ENCODE assay signal across 16 mouse cellular contexts in the genomic region with DNA sequence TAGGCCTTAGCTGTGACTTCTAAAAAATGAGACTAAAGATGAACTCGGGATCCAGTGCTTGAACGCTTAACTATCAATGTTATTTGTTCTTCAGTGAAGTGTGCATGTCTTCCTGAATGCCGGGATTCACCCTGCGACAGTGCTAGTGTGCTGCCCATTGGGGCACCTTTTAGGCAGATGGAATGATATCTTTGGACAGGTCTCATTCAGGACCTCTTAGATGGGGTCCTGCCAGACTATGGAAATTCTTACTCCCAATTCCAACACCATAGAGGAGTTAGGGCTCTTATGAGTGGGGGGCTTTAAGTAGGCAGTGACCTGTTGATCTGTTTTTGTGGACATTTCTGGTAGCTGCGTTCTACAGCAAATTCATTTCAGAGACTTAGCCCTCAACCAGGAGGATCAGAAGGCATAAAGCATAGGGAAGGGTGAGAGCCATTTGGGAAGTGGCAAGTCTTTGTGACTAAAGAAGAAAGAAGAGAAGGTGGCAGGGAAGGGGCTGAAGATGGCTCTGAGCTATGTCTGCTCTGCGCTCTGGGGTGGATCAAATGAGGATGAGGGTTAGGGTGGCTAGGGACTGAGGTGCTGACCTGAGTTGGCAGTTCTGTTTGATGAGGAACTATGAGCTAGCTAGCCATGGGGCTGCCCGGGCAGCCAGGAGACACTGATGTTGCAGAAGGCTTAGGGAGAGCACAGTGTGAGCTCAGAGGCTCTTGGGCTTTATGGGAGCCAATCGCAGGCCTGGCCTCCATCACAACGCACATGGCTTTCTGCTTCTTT. TPM values are rescaled to one million over a fixed set of nuclear protein-coding genes. Genes with fewer than 3 reads are reported as not detected.
DNase-seq lines count a peak whose midpoint lies in the region; ATAC-seq and TF ChIP-seq lines count a peak whose summit lies in the region.
"Had no signal": no experiment of that assay in that cellular context is flagged by ENCODE, and none has a peak within 500 bp of the region (broad histone marks: within the 10 kb centered on the region; RNA-seq: fewer than 3 reads in every experiment).

No protein-coding gene starts in this region.

- H3K9ac ChIP-seq in hindbrain, postnatal 0 days (replicated peaks; ENCODE audit: low read length): no peak overlapping the region
- H3K9ac ChIP-seq in midbrain, embryonic 11.5 days (ENCODE audit: low read length): no peak overlapping the region
- no peak overlapping the region for H3K9ac ChIP-seq in midbrain, embryonic 15.5 days
- no peak overlapping the region for H3K9ac ChIP-seq in embryonic facial prominence, embryonic 14.5 days (ENCODE audit: low read depth, low read length)
- no peak overlapping the region for H3K9ac ChIP-seq in stomach, postnatal 0 days (ENCODE audit: low read length)

- 91% methylated on average over 9 of the region's 9 CpGs for WGBS in hindbrain, embryonic 10.5 days
- 90% methylated on average over 9 of the region's 9 CpGs for WGBS in hindbrain, postnatal 0 days
- 91% methylated on average over 9 of the region's 9 CpGs for WGBS in midbrain, embryonic 11.5 days
- 90% methylated on average over 9 of the region's 9 CpGs for WGBS in midbrain, embryonic 15.5 days
- WGBS in embryonic facial prominence, embryonic 14.5 days: 85% methylated on average over 9 of the region's 9 CpGs
- WGBS in stomach, postnatal 0 days: 86% methylated on average over 9 of the region's 9 CpGs

- no peaks in the 10 kb centered on the region for H3K27me3 ChIP-seq in hindbrain, embryonic 10.5 days (ENCODE audit: insufficient read depth, poor library complexity, severe bottlenecking)
- no peaks in the 10 kb centered on the region for H3K27me3 ChIP-seq in hindbrain, postnatal 0 days (ENCODE audit: insufficient read depth, low read length)
- H3K27me3 ChIP-seq in midbrain, embryonic 11.5 days (ENCODE audit: control insufficient read depth, insufficient read depth, low read length): no peaks in the 10 kb centered on the region
- H3K27me3 ChIP-seq in midbrain, embryonic 15.5 days (replicated peaks): no peaks in the 10 kb centered on the region
- no peaks in the 10 kb centered on the region for H3K27me3 ChIP-seq in embryonic facial prominence, embryonic 14.5 days (replicated peaks; ENCODE audit: control insufficient read depth, insufficient read depth, low read length)
- H3K27me3 ChIP-seq in stomach, postnatal 0 days (ENCODE audit: control insufficient read depth, insufficient read depth, low read length): no peaks in the 10 kb centered on the region

- no peak for TF ChIP-seq CTCF in hindbrain, postnatal 0 days (IDR thresholded peaks at IDR 0.05; ENCODE audit: low read depth)
- no peak for TF ChIP-seq CTCF in stomach, postnatal 0 days (IDR thresholded peaks at IDR 0.05; ENCODE audit: low read depth)

- H3K36me3 ChIP-seq in hindbrain, embryonic 10.5 days: no peaks in the 10 kb centered on the region
- no peaks in the 10 kb centered on the region for H3K36me3 ChIP-seq in hindbrain, postnatal 0 days (ENCODE audit: insufficient read depth, low read length)
- H3K36me3 ChIP-seq in midbrain, embryonic 11.5 days (ENCODE audit: control insufficient read depth, insufficient read depth, low read length): no peaks in the 10 kb centered on the region
- H3K36me3 ChIP-seq in midbrain, embryonic 15.5 days (replicated peaks): no peaks in the 10 kb centered on the region
- no peaks in the 10 kb centered on the region for H3K36me3 ChIP-seq in embryonic facial prominence, embryonic 14.5 days (ENCODE audit: control insufficient read depth, insufficient read depth, low read length)
- H3K36me3 ChIP-seq in stomach, postnatal 0 days (ENCODE audit: control insufficient read depth, insufficient read depth, low read length): no peaks in the 10 kb centered on the region

- peak overlapping the region; percentile 81 for H3K27ac ChIP-seq in hindbrain, embryonic 10.5 days
- H3K27ac ChIP-seq in hindbrain, postnatal 0 days: no peak overlapping the region
- no peak overlapping the region for H3K27ac ChIP-seq in midbrain, embryonic 11.5 days (ENCODE audit: low read depth, low read length)
- H3K27ac ChIP-seq in midbrain, embryonic 15.5 days: no peak overlapping the region
- H3K27ac ChIP-seq in embryonic facial prominence, embryonic 14.5 days (replicated peaks; ENCODE audit: low read depth, low read length): peak overlapping the region; percentile 33; the same call in 1 of the 2 replicates
- peak overlapping the region; percentile 73 for H3K27ac ChIP-seq in stomach, postnatal 0 days (replicated peaks)

- H3K4me1 ChIP-seq in hindbrain, embryonic 10.5 days (replicated peaks): peaks cover 27% of the 10 kb centered on the region
- H3K4me1 ChIP-seq in hindbrain, postnatal 0 days (ENCODE audit: insufficient read depth, low read length): peaks cover 6% of the 10 kb centered on the region; the same call in 1 of the 2 replicates
- H3K4me1 ChIP-seq in midbrain, embryonic 11.5 days (ENCODE audit: control insufficient read depth, insufficient read depth, low read length): no peaks in the 10 kb centered on the region
- H3K4me1 ChIP-seq in midbrain, embryonic 15.5 days: no peaks in the 10 kb centered on the region
- 0 out of 2 replicates have a peak, but pooled peaks cover 5% of the 10 kb centered on the region for H3K4me1 ChIP-seq in embryonic facial prominence, embryonic 14.5 days (ENCODE audit: control insufficient read depth, insufficient read depth, low read length)
- 0 out of 2 replicates have a peak, but pooled peaks cover 7% of the 10 kb centered on the region for H3K4me1 ChIP-seq in stomach, postnatal 0 days (replicated peaks; ENCODE audit: control insufficient read depth, insufficient read depth)

- intact Hi-C loops in gastrocnemius, postnatal 14 days (cut with DNase I; ENCODE audit: low total_unique reads): no loop called here

- no peak for TF ChIP-seq EP300 in stomach, postnatal 0 days (optimal IDR thresholded peaks at IDR 0.05)

- no peaks in the 10 kb centered on the region for H3K9me3 ChIP-seq in hindbrain, embryonic 10.5 days
- no peaks in the 10 kb centered on the region for H3K9me3 ChIP-seq in hindbrain, postnatal 0 days (ENCODE audit: low read length)
- H3K9me3 ChIP-seq in midbrain, embryonic 11.5 days (ENCODE audit: control insufficient read depth, low read length): no peaks in the 10 kb centered on the region
- H3K9me3 ChIP-seq in midbrain, embryonic 15.5 days: no peaks in the 10 kb centered on the region
- H3K9me3 ChIP-seq in embryonic facial prominence, embryonic 14.5 days (ENCODE audit: control insufficient read depth, low read length): no peaks in the 10 kb centered on the region
- H3K9me3 ChIP-seq in stomach, postnatal 0 days (ENCODE audit: control insufficient read depth, low read length): no peaks in the 10 kb centered on the region

- no peak overlapping the region for H3K4me3 ChIP-seq in hindbrain, embryonic 10.5 days
- H3K4me3 ChIP-seq in hindbrain, postnatal 0 days (ENCODE audit: low read length): no peak overlapping the region
- H3K4me3 ChIP-seq in midbrain, embryonic 11.5 days (ENCODE audit: low read depth, low read length): no peak overlapping the region
- H3K4me3 ChIP-seq in midbrain, embryonic 15.5 days: no peak overlapping the region
- no peak overlapping the region for H3K4me3 ChIP-seq in embryonic facial prominence, embryonic 14.5 days (ENCODE audit: low read depth, low read length)
- H3K4me3 ChIP-seq in stomach, postnatal 0 days (ENCODE audit: low read depth, low read length): no peak overlapping the region

- ATAC-seq in hindbrain, postnatal 0 days: no peak
- ATAC-seq in midbrain, embryonic 11.5 days (ENCODE audit: low FRiP score): no peak
- no peak for ATAC-seq in midbrain, embryonic 15.5 days (replicated peaks)
- ATAC-seq in embryonic facial prominence, embryonic 14.5 days (ENCODE audit: low read depth): no peak
- ATAC-seq in stomach, postnatal 0 days (ENCODE audit: low FRiP score, low TSS enrichment): no peak
- ATAC-seq: CD4-positive, CD25-positive, alpha-beta regulatory T cell, adult 4 months; forebrain, embryonic 14.5 days had no signal

- DNase-seq in hindbrain, embryonic 10.5 days (ENCODE audit: low spot score): no peak
- DNase-seq in hindbrain, postnatal 0 days (ENCODE audit: low spot score): no peak
- peak; percentile 53 for DNase-seq in midbrain, embryonic 11.5 days (ENCODE audit: low spot score, missing footprints)
- no peak for DNase-seq in embryonic facial prominence, embryonic 14.5 days (ENCODE audit: low spot score)
- DNase-seq in stomach, postnatal 0 days (ENCODE audit: low spot score): peak; percentile 11
- DNase-seq in gastrocnemius, postnatal 14 days: no peak
- DNase-seq: adrenal gland, postnatal 14 days; cerebellum, adult 11 months; gastrocnemius, postnatal 10 days; thymus, postnatal 25 days had no signal

- no peak overlapping the region for H3K4me2 ChIP-seq in hindbrain, postnatal 0 days (ENCODE audit: low read depth, low read length)
- H3K4me2 ChIP-seq in midbrain, embryonic 11.5 days: no peak overlapping the region
- H3K4me2 ChIP-seq in midbrain, embryonic 15.5 days: no peak overlapping the region
- no peak overlapping the region for H3K4me2 ChIP-seq in embryonic facial prominence, embryonic 14.5 days (ENCODE audit: low read depth, low read length)
- no peak overlapping the region for H3K4me2 ChIP-seq in stomach, postnatal 0 days (replicated peaks; ENCODE audit: low read depth)

RNA-seq across cellular contexts. Expression of gene Cxcl17, which starts 21.3 kb away (rescaled TPM):
- 0.45 and 0.63 TPM in 2 replicates for polyA plus RNA-seq in hindbrain, embryonic 10.5 days (2016; fragmentation: Nextera tagmentation; extraction: Ambion mirVana)
- total RNA-seq in hindbrain, postnatal 0 days (2014; rRNA removed): not detected in 2 replicates
- polyA plus RNA-seq in hindbrain, postnatal 0 days (2015; fragmentation: Nextera tagmentation; extraction: Ambion mirVana): 0.66 and 0.82 TPM in 2 replicates
- 0.18 and 0.22 TPM in 2 replicates for polyA plus RNA-seq in midbrain, embryonic 11.5 days (2014; fragmentation: Nextera tagmentation; extraction: Ambion mirVana)
- polyA plus RNA-seq in midbrain, embryonic 15.5 days (2015; fragmentation: Nextera tagmentation; extraction: Ambion mirVana): 0.79 and 0.93 TPM in 2 replicates
- polyA plus RNA-seq in embryonic facial prominence, embryonic 14.5 days (2014; fragmentation: Nextera tagmentation; extraction: Ambion mirVana): 0.85 and 1.9 TPM in 2 replicates
- 6.8 and 8.8 TPM in 2 replicates for polyA plus RNA-seq in stomach, postnatal 0 days (2015; fragmentation: Nextera tagmentation; extraction: Ambion mirVana)
- total RNA-seq in gastrocnemius, postnatal 14 days (2021): not detected
- total RNA-seq: adrenal gland, postnatal 14 days; gastrocnemius, postnatal 10 days; heart, postnatal 36 days had no signal
- polyA plus RNA-seq: CD4-positive, CD25-positive, alpha-beta regulatory T cell, adult 4 months; embryonic facial prominence, embryonic 11.5 days; forebrain, embryonic 14.5 days; limb, embryonic 14.5 days had no signal

RNA-seq across cellular contexts. Expression of gene Lipe, which starts 35.5 kb away (rescaled TPM):
- 6.0 and 8.6 TPM in 2 replicates for polyA plus RNA-seq in hindbrain, embryonic 10.5 days (2016; fragmentation: Nextera tagmentation; extraction: Ambion mirVana)
- 9.6 and 18.7 TPM in 2 replicates for total RNA-seq in hindbrain, postnatal 0 days (2014; rRNA removed)
- 7.8 and 9.1 TPM in 2 replicates for polyA plus RNA-seq in hindbrain, postnatal 0 days (2015; fragmentation: Nextera tagmentation; extraction: Ambion mirVana)
- polyA plus RNA-seq in midbrain, embryonic 11.5 days (2014; fragmentation: Nextera tagmentation; extraction: Ambion mirVana): 1.7 and 2.3 TPM in 2 replicates
- 10.5 and 12.7 TPM in 2 replicates for polyA plus RNA-seq in midbrain, embryonic 15.5 days (2015; fragmentation: Nextera tagmentation; extraction: Ambion mirVana)
- polyA plus RNA-seq in embryonic facial prominence, embryonic 14.5 days (2014; fragmentation: Nextera tagmentation; extraction: Ambion mirVana): 4.2 and 4.9 TPM in 2 replicates
- polyA plus RNA-seq in stomach, postnatal 0 days (2015; fragmentation: Nextera tagmentation; extraction: Ambion mirVana): 10.3 and 12.5 TPM in 2 replicates
- 10 to 100 TPM; 11.4 to 18.8 TPM for total RNA-seq in gastrocnemius, postnatal 14 days (2021)

RNA-seq across cellular contexts. Expression of gene Ceacam1, which starts 43.4 kb away (rescaled TPM):
- polyA plus RNA-seq in hindbrain, embryonic 10.5 days (2016; fragmentation: Nextera tagmentation; extraction: Ambion mirVana): 0.92 and 2.2 TPM in 2 replicates
- 0.32 and 1.2 TPM in 2 replicates for total RNA-seq in hindbrain, postnatal 0 days (2014; rRNA removed)
- 0.93 and 1.2 TPM in 2 replicates for polyA plus RNA-seq in hindbrain, postnatal 0 days (2015; fragmentation: Nextera tagmentation; extraction: Ambion mirVana)
- 0.45 and 0.54 TPM in 2 replicates for polyA plus RNA-seq in midbrain, embryonic 11.5 days (2014; fragmentation: Nextera tagmentation; extraction: Ambion mirVana)
- polyA plus RNA-seq in midbrain, embryonic 15.5 days (2015; fragmentation: Nextera tagmentation; extraction: Ambion mirVana): 0.88 and 1.1 TPM in 2 replicates
- 2.2 and 6.3 TPM in 2 replicates for polyA plus RNA-seq in embryonic facial prominence, embryonic 14.5 days (2014; fragmentation: Nextera tagmentation; extraction: Ambion mirVana)
- 16.7 and 25.7 TPM in 2 replicates for polyA plus RNA-seq in stomach, postnatal 0 days (2015; fragmentation: Nextera tagmentation; extraction: Ambion mirVana)
- total RNA-seq in gastrocnemius, postnatal 14 days (2021): 1 to 10 TPM; 5.1 to 6.4 TPM

Comparison
In these comparisons a context has a peak if more than half of its experiments do, and no peak if none do; other contexts are left out.
1. H3K27ac ChIP-seq: peak in hindbrain, embryonic 10.5 days (single experiment), embryonic facial prominence, embryonic 14.5 days (single experiment) and stomach, postnatal 0 days (single experiment); none in hindbrain, postnatal 0 days (single experiment), midbrain, embryonic 11.5 days (single experiment) and midbrain, embryonic 15.5 days (single experiment).
2. DNase-seq: peak in midbrain, embryonic 11.5 days (single experiment) and stomach, postnatal 0 days (single experiment); none in hindbrain, embryonic 10.5 days (single experiment), hindbrain, postnatal 0 days (single experiment), embryonic facial prominence, embryonic 14.5 days (single experiment) and gastrocnemius, postnatal 14 days (single experiment).